Mouse (Mus musculus): ENCODE measurements around the gene Prl7c1. TPM values are rescaled to one million over a fixed set of nuclear protein-coding genes. Genes with fewer than 3 reads are reported as not detected.
"Not testable (repeated sequence)": the region's sequence is repeated elsewhere in the genome, so short reads cannot be mapped to it uniquely, and the experiment has no call there.

Prl7c1 gene
- polyA plus RNA-seq (2016; fragmentation: Nextera tagmentation; extraction: Ambion mirVana), result not detected in 2 replicates

DNA sequence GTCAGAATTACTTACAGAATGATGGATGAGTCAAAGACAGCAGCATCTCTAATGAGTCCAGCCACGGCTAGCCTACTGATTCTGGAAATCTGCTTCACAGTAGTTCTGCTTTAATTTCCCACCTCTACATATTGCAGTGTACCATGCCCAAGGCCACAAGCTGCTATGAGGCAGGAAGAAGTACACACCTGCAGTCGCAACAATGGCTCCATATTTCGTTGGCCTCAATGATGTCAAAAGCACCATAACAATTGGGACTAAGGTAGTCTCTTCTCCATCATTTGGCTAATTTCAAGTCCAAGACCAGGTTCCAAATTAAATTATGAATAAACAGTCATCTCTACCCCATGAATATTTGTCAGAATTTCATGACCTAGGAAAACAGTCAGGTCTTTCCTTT is at the start of gene Prl7c1:
TSS of gene Prl7c1 (minus strand) at position 101 of the 400 bp plus-strand sequence.
- H3K4me3 ChIP-seq; H3K27ac ChIP-seq; H3K4me1 ChIP-seq; H3K9me3 ChIP-seq (replicated peaks); H3K4me2 ChIP-seq (replicated peaks); ATAC-seq (ENCODE audit: low FRiP score); H3K36me3 ChIP-seq; H3K27me3 ChIP-seq; H3K9ac ChIP-seq: not testable (repeated sequence)
- WGBS, result 74% methylated on average over 3 of the region's 3 CpGs

DNA sequence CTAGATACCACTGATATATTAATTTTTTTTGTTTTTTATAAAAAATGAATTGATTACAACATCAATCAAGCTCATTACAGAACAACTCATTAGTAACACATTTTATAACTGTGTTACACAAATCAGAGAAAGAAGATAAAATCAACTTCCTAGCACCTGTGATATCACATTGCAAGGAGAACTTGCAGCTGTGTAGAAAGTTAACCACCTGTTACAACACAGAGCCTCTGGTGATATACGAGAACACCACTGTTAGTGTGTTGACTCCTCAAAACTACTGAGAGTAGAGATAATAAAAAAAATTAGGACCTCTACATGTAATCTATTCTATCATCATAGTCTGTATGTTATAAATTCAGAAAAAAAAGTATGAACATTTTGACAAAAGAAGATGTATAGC is 22.2 kb upstream of the Prl7c1 start:
- H3K27ac ChIP-seq, result no peak overlapping the region
- no peak overlapping the region for H3K4me3 ChIP-seq
- H3K27me3 ChIP-seq, result no peaks in the 10 kb centered on the region
- H3K4me1 ChIP-seq, result no peaks in the 10 kb centered on the region
- H3K9me3 ChIP-seq (replicated peaks), result no peaks in the 10 kb centered on the region
- H3K36me3 ChIP-seq, result no peaks in the 10 kb centered on the region
- WGBS, result 88% methylated on average over 1 of the region's 1 CpGs
- no peak overlapping the region for H3K4me2 ChIP-seq (replicated peaks)
- ATAC-seq (ENCODE audit: low FRiP score), result no peak
- no peak overlapping the region for H3K9ac ChIP-seq

DNA sequence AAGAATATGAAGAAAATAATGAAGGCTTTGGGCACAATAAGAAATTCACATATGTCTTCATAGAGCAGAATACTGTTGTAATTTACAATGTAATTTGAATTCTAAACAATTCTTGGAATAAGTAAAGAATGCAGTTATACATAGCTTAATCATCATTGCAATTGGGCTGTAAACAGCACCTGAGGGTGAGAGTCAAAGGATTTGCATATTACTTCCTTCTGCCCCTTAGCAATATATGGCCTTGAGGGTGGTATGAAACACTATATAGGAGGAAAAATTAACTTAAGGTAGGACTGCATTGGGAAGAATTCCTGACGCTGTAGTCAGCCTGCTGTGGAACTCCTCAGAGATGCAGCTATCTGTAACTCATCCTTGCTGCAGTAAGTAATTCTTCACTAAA is 20.8 kb upstream of the Prl7c1 start, which contains the start of gene Prl2a1:
TSS of gene Prl2a1 (plus strand) at position 301 of the 400 bp plus-strand sequence.
- Histone ChIP-seq H3K27ac (no peak within 1 kb of the TSS), H3K4me1 (no peaks in the 10 kb centered on the region), H3K4me3 (no peak within 1 kb of the TSS), H3K9ac (no peak within 1 kb of the TSS), H3K27me3 (no peaks in the 10 kb centered on the region), H3K4me2 (replicated peaks) (no peak within 1 kb of the TSS), H3K36me3 (no peaks in the 10 kb centered on the region), H3K9me3 (replicated peaks) (no peaks in the 10 kb centered on the region)
- whole genome bisulfite sequencing, result 86% methylated on average over 1 of the region's 1 CpGs
- no peak for ATAC-seq (ENCODE audit: low FRiP score)

DNA sequence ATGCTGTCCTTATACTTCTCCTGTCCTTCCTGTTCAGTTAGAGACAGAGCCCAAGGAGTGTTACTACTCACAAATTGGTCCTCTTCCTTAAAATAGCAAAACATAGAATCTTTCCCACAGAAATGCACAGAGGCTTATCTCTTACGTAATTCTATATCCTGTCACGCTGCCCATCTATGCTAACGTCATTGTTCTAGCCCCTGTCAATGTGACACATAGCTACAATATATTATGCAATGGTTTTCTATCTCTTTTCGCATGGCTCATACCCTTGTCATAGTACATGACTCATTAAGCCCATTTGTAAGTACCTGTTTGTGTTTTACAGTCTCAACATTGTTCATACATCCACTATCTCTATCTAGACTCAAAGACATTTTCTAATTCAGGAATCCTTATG is 18.7 kb upstream of the Prl7c1 start:
- 89% methylated on average over 4 of the region's 4 CpGs for WGBS
- ATAC-seq (ENCODE audit: low FRiP score), result no peak
- no peak overlapping the region for H3K9ac ChIP-seq
- no peaks in the 10 kb centered on the region for H3K4me1 ChIP-seq
- H3K9me3 ChIP-seq (replicated peaks), result no peaks in the 10 kb centered on the region
- H3K27me3 ChIP-seq, result no peaks in the 10 kb centered on the region
- no peak overlapping the region for H3K4me2 ChIP-seq (replicated peaks)
- no peak overlapping the region for H3K27ac ChIP-seq
- H3K36me3 ChIP-seq, result no peaks in the 10 kb centered on the region
- no peak overlapping the region for H3K4me3 ChIP-seq

DNA sequence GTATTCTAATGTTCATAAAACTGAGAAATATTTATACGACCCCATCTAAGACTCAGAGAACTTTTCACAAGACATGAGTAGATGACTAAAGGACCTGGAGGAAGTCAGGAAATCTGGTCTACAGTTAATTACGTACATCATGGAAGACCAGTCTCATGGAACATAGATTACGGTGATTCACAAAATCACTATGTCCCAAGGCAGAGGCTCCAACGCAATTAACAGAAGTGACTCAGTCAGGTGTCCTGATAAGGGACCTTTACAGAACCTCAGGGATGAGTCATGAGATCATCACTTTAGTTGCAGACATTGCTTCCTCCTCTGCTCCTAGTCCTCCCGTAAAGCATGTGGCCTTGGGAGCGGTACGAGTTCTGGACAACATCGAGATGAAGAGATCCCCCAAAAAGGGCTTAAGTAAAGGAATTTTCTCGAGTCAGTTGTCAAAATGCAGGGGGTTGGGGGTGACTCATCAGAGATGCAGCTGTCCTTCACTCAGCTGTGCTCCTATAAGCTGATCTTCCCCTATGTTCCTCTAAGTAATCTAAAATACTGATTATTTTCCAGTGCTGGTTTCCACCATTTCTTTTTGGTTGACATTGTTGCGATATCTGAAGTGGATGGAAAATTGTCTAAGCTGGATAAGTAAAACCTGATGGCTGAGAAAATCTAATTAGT is 46.0 kb downstream of the Prl7c1 start:
- no peak overlapping the region for H3K9ac ChIP-seq
- H3K9me3 ChIP-seq (replicated peaks), result no peaks in the 10 kb centered on the region
- H3K27ac ChIP-seq, result no peak overlapping the region
- WGBS, result 93% methylated on average over 10 of the region's 10 CpGs
- H3K36me3 ChIP-seq, result no peaks in the 10 kb centered on the region
- no peak overlapping the region for H3K4me3 ChIP-seq
- H3K4me1 ChIP-seq, result no peaks in the 10 kb centered on the region
- ATAC-seq (ENCODE audit: low FRiP score), result no peak
- no peaks in the 10 kb centered on the region for H3K27me3 ChIP-seq
- no peak overlapping the region for H3K4me2 ChIP-seq (replicated peaks)

DNA sequence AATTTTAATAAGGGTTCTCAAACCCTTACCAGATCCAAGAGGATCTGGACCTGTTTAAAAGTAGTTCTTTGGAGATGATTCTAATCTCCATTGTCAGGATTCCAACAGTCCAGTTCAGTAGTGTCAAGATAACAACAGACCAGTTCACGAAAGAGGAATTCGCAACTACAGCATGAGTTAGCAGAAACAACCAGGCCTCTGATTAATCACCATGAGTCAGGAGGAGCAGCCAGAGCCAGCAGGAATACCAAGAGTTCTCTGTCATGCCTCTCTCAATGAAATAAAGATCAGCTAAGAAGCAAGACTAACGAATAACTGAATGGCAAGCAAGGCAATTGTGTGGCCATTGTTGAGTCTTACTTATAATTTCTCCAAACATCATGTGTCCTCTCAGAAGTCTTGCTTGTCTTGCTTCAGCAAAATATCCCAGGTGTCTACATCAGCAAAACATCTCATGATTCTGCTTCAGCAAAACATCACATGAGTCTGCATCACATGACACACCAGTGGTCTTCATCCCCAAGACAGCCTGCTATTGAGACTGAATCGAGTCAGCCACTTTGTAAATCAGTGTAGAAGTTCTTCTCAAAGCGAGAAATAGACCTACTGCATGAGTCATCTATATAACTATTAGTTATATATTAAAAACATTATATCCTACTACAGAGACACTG is 50.2 kb downstream of the Prl7c1 start:
- not testable (repeated sequence) for ATAC-seq (ENCODE audit: low FRiP score); H3K27ac ChIP-seq; H3K4me3 ChIP-seq; H3K9me3 ChIP-seq (replicated peaks); H3K4me1 ChIP-seq; H3K9ac ChIP-seq; H3K4me2 ChIP-seq (replicated peaks); H3K36me3 ChIP-seq; H3K27me3 ChIP-seq
- 90% methylated on average over 5 of the region's 5 CpGs for WGBS

DNA sequence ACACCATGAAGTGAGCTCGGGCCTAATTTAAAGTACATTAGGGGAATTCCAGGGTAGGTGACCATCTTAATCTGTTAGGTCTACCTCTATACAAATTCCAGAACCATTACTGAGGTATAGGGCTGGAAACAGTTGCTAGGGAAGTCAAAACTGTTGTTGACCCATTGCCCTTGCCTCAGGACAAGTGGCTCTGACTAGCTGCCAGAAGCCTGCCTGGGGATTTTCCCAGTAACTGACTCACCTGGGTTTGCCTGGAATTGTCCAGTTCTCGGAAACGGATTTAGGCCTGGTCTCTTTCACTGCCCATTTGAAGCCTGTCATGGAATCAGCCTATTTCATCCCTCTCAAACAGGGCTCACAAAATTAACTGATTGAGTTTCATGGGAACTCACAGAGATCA is 55.5 kb downstream of the Prl7c1 start:
- not testable (repeated sequence) for H3K4me1 ChIP-seq; H3K36me3 ChIP-seq; H3K27ac ChIP-seq; ATAC-seq (ENCODE audit: low FRiP score); H3K9me3 ChIP-seq (replicated peaks); H3K27me3 ChIP-seq; H3K4me2 ChIP-seq (replicated peaks); H3K4me3 ChIP-seq; H3K9ac ChIP-seq
- WGBS, result 86% methylated on average over 3 of the region's 3 CpGs

Other genes with a start within 250 kb of the Prl7c1 start
- gene Prl8a9, start 216.2 kb downstream of the Prl7c1 start, polyA plus RNA-seq (2016; fragmentation: Nextera tagmentation; extraction: Ambion mirVana), result not detected in 2 replicates
- not detected in 2 replicates for gene Prl8a1, start 198.6 kb downstream of the Prl7c1 start, polyA plus RNA-seq (2016; fragmentation: Nextera tagmentation; extraction: Ambion mirVana)
- not detected in 2 replicates for gene Prl7b1, start 170.2 kb downstream of the Prl7c1 start, polyA plus RNA-seq (2016; fragmentation: Nextera tagmentation; extraction: Ambion mirVana)
- not detected in 2 replicates for gene Prl7a1, start 138.3 kb downstream of the Prl7c1 start, polyA plus RNA-seq (2016; fragmentation: Nextera tagmentation; extraction: Ambion mirVana)
- not detected in 2 replicates for gene Prl7a2, start 112.8 kb downstream of the Prl7c1 start, polyA plus RNA-seq (2016; fragmentation: Nextera tagmentation; extraction: Ambion mirVana)
- gene Prl7d1, start 64.1 kb downstream of the Prl7c1 start, polyA plus RNA-seq (2016; fragmentation: Nextera tagmentation; extraction: Ambion mirVana), result not detected in 2 replicates
- not detected in 2 replicates for gene Prl2a1, start 20.9 kb upstream of the Prl7c1 start, polyA plus RNA-seq (2016; fragmentation: Nextera tagmentation; extraction: Ambion mirVana)
- gene Prl2c1, start 68.5 kb upstream of the Prl7c1 start, polyA plus RNA-seq (2016; fragmentation: Nextera tagmentation; extraction: Ambion mirVana), result not detected in 2 replicates
- not detected in 2 replicates for gene Prl4a1, start 235.4 kb upstream of the Prl7c1 start, polyA plus RNA-seq (2016; fragmentation: Nextera tagmentation; extraction: Ambion mirVana)